Mouse (Mus musculus): Measurements from ENCODE around the gene Mmp13. TPM values are rescaled to one million over a fixed set of nuclear protein-coding genes. Genes with fewer than 3 reads are reported as not detected.
"Not testable (repeated sequence)": the region's sequence is repeated elsewhere in the genome, so short reads cannot be mapped to it uniquely, and the experiment has no call there.

Gene Mmp13
- total RNA-seq (2014; fragmentation: Nextera tagmentation) (not detected in 2 replicates), total RNA-seq (2017) (not detected in 2 replicates)

DNA sequence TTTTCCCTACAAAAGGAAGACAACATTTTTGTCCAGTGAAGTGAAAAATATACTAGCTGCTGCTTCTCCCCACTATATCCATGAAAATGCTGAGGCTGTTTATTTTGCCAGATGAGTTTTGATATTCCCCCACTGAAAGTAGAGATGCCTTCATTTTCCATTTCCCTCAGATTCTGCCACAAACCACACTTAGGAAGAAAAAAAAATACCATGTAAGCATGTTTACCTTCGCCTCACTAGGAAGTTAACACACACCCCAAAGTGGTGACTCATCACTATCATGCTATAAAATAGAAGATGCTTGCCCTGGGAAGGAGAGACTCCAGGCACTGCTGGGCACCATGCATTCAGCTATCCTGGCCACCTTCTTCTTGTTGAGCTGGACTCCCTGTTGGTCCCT is at the start of gene Mmp13:
Gene Mmp13 (plus strand): TSS at position 301 of the 400 bp plus-strand sequence.
- ATAC-seq (replicated peaks; ENCODE audit: poor library complexity, severe bottlenecking): 0 out of 2 replicates have a peak, but pooled peaks have one; percentile 35

DNA sequence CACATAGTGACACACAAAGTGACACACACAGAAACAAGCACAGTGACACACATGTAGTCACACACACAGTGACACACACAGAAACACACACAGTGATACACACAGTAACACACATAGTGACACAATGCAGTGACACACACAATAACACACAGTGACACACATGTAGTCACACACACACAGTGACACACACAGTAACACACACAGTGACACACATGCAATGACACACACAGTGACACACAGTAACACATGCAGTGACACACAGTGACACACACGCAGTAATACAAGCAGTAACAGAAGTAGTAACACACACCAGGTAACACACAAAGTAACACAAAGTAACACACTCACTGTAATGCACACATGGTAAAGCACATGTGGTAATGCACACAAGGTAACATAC is 33.7 kb upstream of the Mmp13 start:
- no peak for ATAC-seq (replicated peaks; ENCODE audit: poor library complexity, severe bottlenecking)

DNA sequence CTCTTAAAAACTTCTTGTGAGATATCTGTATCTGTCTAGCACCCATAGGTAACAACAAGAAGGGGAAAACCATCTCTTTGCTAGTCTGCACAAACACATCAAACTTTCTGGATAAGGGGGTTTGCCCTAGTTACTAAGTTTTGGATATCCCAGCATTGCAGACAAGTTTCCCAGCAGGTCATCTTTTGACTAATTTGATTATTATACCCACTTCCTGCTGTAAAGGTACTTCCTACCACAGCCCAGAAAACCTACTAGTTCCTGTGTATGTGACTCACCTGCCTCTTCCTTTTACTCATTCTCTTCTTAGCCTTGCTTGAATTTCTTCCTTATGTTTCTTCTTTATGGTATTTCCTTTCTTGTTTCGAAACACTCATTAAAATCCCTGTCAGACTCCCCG is 32.3 kb upstream of the Mmp13 start:
- no peak for ATAC-seq (replicated peaks; ENCODE audit: poor library complexity, severe bottlenecking)

DNA sequence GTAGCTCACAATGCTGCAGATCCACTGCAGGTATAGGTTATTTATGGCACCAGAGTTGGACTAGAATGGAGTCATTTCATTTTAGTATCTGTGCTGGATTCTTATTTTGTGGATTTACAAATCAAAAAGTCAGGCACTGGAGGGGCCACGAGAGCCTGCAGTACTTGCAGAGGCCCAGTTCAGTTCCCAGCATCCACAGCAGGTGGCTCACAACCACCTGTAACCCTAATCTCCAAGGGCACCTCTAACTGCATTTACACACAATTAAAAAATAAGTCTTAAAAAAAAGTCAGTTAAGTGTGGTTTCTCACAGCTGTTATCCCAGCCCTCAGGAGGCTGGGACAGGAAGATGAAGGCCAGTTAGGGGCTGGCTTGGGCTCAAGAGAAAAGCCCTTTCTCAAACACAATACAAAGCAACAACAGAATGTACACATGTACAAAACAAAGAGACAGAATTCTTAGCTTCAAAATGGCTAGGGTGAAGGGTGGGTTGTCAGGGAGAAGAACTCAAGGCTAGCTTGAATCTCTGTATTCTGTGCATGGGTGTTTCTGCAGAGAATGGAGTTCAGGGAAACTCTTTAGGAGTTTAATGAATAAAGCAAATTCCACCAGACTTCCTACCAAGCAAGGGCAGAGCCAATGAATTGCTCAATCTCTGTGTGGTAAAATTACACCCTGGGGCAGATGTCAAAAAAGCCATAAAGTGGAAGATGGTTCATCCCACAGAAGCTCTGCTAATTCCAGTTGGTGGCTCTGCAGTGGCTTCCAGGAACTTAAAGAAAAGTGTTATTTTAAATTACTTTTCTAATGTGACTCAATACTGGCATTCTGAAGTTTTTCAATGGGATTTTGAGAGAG is 19.3 kb upstream of the Mmp13 start:
- peak; percentile 87 for ATAC-seq (replicated peaks; ENCODE audit: poor library complexity, severe bottlenecking)

DNA sequence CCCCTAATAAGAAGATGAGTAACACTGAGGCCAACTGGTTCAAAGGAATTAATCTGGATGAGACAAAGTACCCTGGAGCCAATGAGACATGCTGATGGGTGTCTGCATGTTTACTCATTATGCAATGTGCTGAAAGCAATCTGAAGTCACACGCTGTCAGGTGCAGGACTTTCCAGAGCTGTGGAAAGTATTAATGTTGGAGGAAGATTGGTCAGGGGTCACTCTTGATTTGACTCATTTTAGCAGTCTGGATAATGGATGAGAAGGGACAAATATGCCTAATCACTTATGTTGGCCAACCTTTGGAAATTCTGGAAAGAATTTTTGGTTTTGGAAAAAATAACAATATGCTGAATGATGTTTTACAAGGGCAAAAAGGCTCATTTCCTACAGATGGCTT is 10.6 kb upstream of the Mmp13 start:
- ATAC-seq (replicated peaks; ENCODE audit: poor library complexity, severe bottlenecking): no peak

DNA sequence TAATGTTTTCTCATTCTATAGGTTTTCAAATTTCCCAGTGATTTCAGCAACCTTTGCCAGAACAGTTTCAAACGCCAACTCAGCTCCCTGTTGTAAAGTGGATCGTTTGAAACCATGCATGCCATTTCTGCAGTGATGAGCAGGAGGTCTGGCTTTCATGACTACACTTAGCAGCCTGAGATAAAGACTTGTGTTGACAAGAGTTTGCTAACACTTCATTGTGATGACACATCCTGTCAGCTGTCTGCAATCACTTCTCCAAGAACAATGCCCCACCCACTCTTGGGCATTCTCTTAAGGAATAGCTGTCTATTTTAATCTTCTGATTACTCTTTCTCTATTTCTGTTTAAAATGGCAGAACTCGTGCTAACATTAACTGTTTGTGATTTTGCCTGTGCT is 2.2 kb upstream of the Mmp13 start:
- ATAC-seq (replicated peaks; ENCODE audit: poor library complexity, severe bottlenecking): peak; percentile 82

DNA sequence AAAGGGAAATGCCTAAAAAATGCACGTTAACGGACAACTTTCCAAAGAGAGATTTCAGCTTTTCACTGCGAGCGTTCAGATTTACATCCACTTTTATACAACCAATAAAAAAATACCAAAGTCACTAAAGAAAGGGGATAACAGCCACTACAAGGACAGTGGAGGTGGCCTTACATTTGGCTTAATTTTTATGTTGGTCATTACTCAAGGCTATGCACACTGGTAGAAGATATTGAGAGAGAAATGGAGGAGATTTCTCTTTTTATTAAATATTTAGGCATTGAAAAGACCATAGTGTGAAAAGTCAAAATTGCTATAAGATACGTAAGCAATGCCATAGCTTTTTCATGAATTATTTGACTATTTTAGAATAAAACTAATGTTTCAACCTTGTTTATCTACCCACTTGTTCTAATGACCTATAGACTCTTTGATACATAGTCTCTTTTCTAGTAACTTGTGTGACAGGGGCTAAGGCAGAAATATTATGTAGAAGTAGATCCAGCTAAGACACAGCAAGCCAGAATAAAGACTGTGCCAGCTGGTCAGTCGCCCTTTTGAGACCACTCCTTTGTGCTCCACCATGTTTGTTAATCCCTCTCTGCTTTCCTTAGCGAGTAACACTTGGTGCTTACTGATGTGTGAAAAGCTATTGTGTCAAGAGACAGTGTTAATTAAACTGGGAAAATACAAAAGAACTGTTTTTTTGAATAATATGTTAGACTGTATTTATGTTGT is 10.4 kb downstream of the Mmp13 start:
- no peak for ATAC-seq (replicated peaks; ENCODE audit: poor library complexity, severe bottlenecking)

DNA sequence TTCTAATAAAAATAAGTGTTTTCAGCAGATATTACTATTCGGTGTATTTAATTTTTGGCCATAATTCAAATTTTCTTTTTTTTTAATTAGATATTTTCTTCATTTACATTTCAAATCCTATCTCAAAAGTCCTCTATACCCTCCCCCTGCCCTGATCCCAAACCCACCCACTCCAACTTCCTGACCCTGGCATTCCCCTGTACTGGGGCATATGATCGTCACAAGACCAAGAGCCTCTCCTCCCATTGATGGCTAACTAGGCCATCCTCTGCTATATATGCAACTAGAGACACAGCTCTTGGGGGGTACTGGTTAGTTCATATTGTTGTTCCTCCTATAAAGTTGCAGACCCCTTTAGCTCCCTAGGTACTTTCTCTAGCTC is 11.0 kb downstream of the Mmp13 start:
- ATAC-seq (replicated peaks; ENCODE audit: poor library complexity, severe bottlenecking): not testable (repeated sequence)

DNA sequence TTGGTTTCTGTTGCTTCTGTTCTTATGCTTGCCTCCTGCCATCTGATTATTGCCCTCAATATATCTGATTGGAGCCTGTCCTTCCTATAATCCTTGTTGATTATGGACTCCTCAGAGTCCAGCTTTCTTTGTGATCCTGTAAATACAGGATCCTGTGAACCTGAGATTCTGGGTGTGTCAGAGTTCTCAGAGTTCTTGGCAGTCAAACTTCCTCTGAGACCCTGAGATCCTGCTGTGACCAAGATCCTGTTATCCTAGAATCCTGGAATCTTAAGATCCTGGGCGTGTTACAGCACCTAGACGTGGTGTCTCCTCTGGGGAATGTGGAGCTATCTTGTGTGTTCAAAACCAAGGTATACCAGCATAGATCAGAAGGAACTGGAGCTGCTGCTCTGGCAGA is 17.2 kb downstream of the Mmp13 start:
- ATAC-seq (replicated peaks; ENCODE audit: poor library complexity, severe bottlenecking): no peak

DNA sequence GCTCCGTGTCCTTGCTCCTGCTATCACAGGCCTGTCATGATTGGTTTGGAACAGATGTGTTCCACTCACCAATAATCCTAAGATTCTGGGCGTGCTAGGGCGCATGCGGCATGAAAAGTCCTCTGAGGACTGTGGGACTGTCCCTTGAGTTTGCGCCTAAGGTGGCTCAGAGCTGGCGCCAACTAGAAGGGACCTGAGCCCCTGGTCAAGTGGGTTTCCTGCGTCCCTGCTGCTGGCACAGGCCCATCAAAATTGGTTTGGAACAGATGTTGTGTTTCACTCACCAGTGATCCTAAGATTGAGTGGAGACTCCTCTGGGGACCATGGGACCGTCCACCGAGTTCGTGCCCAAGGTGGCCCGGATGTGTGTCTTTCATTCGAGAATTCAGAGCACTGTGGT is 17.6 kb downstream of the Mmp13 start:
- ATAC-seq (replicated peaks; ENCODE audit: poor library complexity, severe bottlenecking): no peak

DNA sequence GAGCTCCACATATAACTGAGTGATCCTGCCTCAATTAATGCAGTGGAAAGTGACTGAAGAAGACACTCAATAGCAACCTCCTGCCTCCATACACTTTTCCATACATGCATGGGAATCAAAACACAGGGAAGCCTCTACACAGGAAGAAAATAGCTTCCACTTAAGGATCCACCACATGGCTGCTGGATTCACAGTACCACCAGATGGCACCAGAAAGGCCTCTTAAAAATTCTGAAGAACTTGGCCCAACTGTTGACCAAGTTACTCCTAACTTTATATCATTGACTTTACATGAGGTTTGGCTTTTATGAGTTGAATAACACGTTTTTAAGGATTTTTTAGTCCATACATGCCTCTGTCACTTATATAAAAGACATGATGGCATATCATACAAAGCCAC is 19.8 kb downstream of the Mmp13 start:
- no peak for ATAC-seq (replicated peaks; ENCODE audit: poor library complexity, severe bottlenecking)

DNA sequence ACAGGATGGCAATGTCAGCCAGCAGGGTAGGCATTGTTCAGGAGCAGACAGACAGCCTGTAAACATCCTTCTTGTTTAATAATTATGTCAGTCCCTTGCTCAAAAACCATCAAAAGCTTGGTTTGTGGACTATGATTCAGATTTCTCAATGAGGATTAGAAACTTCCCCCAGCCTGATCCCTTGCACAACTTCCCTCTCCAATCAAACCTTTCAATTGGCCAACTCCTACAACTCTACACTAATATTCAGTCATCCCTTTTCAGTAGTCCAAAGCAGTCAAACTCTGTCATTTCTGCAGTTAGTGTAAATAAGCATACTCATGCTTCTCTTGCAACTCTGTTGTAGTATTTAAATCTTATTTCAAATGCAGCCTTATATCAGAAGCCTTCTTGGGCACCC is 59.5 kb downstream of the Mmp13 start:
- peak; percentile 92 for ATAC-seq (replicated peaks; ENCODE audit: poor library complexity, severe bottlenecking)

Other genes with a start within 250 kb of the Mmp13 start
- 3.2 and 7.5 TPM in 2 replicates for gene Dync2h1, start 88.1 kb upstream of the Mmp13 start, total RNA-seq (2014; fragmentation: Nextera tagmentation)
- 4.7 and 4.9 TPM in 2 replicates for gene Dync2h1, start 88.1 kb upstream of the Mmp13 start, total RNA-seq (2017)
- 61.2 and 95.5 TPM in 2 replicates for gene Dcun1d5, start 88.0 kb upstream of the Mmp13 start, total RNA-seq (2014; fragmentation: Nextera tagmentation)
- 90.2 and 101 TPM in 2 replicates for gene Dcun1d5, start 88.0 kb upstream of the Mmp13 start, total RNA-seq (2017)
- not detected in 2 replicates for gene Mmp12, start 71.9 kb downstream of the Mmp13 start, total RNA-seq (2014; fragmentation: Nextera tagmentation)
- not detected in 2 replicates for gene Mmp12, start 71.9 kb downstream of the Mmp13 start, total RNA-seq (2017)
- gene Mmp1b, start 115.5 kb downstream of the Mmp13 start, total RNA-seq (2014; fragmentation: Nextera tagmentation): not detected in 2 replicates
- not detected in 2 replicates for gene Mmp1b, start 115.5 kb downstream of the Mmp13 start, total RNA-seq (2017)
- gene Mmp3, start 173.3 kb downstream of the Mmp13 start, total RNA-seq (2014; fragmentation: Nextera tagmentation): not detected in 2 replicates
- not detected in 2 replicates for gene Mmp3, start 173.3 kb downstream of the Mmp13 start, total RNA-seq (2017)
- not detected in 2 replicates for gene Mmp10, start 229.8 kb downstream of the Mmp13 start, total RNA-seq (2014; fragmentation: Nextera tagmentation)
- gene Mmp10, start 229.8 kb downstream of the Mmp13 start, total RNA-seq (2017): not detected in 2 replicates